Mouse (Mus musculus) megakaryocyte, embryonic 14.5 days (primary cell): ENCODE data around the gene Pcdh7. TPM values are rescaled to one million over a fixed set of nuclear protein-coding genes. Genes with fewer than 3 reads are reported as not detected.

ENCODE experiments used
- H3K27me3 ChIP-seq: replicated peaks from 2 replicates; pipeline ENCODE3; 2012; ENCODE audit warnings: inconsistent platforms
- H3K36me3 ChIP-seq: replicated peaks from 2 replicates; pipeline ENCODE3; 2012; ENCODE audit warnings: low read length, inconsistent platforms, mixed read lengths
- H3K4me1 ChIP-seq: 2 replicates; pipeline ENCODE4 v1.6.1; 2012; ENCODE audit warnings: inconsistent platforms
- H3K4me3 ChIP-seq: replicated peaks from 2 replicates; pipeline ENCODE3; 2012; ENCODE audit warnings: moderate library complexity, mild to moderate bottlenecking, inconsistent platforms
- H3K9me3 ChIP-seq: 2 replicates; pipeline ENCODE4 v1.6.1; 2012; ENCODE audit warnings: inconsistent platforms
- FLI1 ChIP-seq: IDR thresholded peaks from 2 replicates; pipeline ENCODE4 v1.6.1; 2012; ENCODE audit warnings: low read length, inconsistent platforms, mixed read lengths
- GATA1 ChIP-seq: IDR thresholded peaks from 3 replicates; pipeline ENCODE4 v1.6.1; 2012; ENCODE audit warnings: mixed read lengths, low read length, inconsistent platforms, borderline replicate concordance
- polyA plus RNA-seq: library from polyadenylated mRNA; stranded (reverse); fragments of >175 nt; gene quantifications from 2 replicates; pipeline ENCODE4 v1.2.3, GENCODE M21; 2012; ENCODE audit warnings: low replicate concordance; ENCODE audit not compliant: insufficient read depth

Pcdh7 gene
- polyA plus RNA-seq, 1 experiment, result 4.7 TPM

DNA sequence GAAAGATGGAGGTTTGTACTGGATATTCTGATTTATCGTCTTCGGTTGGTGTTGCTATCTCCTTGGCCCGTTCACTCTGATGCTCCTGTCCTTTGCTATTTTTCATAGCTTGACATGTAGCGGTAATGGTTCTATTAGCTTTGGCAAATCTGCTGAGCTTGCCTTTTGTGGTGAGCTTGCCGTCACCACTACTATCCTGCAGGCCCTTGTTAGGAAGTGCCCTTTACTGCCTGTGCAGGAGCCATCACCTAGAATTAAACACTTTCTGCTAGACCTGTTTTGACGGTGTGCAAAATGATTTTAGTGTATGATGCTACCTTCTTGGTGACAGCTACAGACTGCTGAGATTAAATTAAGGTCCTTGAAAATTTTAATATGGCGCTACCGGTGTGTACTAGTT is 103.3 kb downstream of the Pcdh7 start:
- TF ChIP-seq FLI1, result no peak
- no peaks in the 10 kb centered on the region for H3K27me3 ChIP-seq
- H3K9me3 ChIP-seq, result no peaks in the 10 kb centered on the region
- peaks cover 16% of the 10 kb centered on the region for H3K4me1 ChIP-seq
- no peak overlapping the region for H3K4me3 ChIP-seq
- H3K36me3 ChIP-seq, result no peaks in the 10 kb centered on the region

GRCm38 (mm10) chr5:57828437-57828836 is 110.7 kb downstream of the Pcdh7 start:
- Histone ChIP-seq H3K27me3 (no peaks in the 10 kb centered on the region), H3K4me1 (peaks cover 26% of the 10 kb centered on the region), H3K9me3 (no peaks in the 10 kb centered on the region), H3K36me3 (no peaks in the 10 kb centered on the region), H3K4me3 (no peak overlapping the region)
- TF ChIP-seq GATA1, result no peak
- no peak for TF ChIP-seq FLI1

DNA sequence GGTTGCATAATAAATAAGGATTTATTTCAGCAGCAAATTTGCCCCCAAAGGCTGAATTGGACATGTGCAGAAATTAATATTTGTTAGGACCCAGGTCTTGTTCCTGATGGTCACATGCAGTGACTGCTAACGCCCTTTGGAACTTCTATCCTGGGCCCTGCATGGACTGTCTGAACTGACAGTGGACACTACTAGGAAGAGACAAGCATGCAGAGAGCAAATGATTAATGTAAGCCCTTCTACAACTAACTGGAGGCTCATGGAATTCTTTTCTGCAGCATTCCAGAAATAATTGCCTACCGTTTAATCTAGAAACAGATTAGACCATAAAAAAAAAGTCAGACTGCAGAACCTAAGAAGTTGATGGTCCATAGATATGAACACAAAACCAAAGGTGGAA is 119.4 kb downstream of the Pcdh7 start:
- no peak for TF ChIP-seq GATA1
- no peak for TF ChIP-seq FLI1
- Histone ChIP-seq H3K4me3 (no peak overlapping the region), H3K27me3 (no peaks in the 10 kb centered on the region), H3K4me1 (peaks cover 13% of the 10 kb centered on the region; the same call in 1 of the 2 replicates), H3K36me3 (no peaks in the 10 kb centered on the region), H3K9me3 (no peaks in the 10 kb centered on the region)

DNA sequence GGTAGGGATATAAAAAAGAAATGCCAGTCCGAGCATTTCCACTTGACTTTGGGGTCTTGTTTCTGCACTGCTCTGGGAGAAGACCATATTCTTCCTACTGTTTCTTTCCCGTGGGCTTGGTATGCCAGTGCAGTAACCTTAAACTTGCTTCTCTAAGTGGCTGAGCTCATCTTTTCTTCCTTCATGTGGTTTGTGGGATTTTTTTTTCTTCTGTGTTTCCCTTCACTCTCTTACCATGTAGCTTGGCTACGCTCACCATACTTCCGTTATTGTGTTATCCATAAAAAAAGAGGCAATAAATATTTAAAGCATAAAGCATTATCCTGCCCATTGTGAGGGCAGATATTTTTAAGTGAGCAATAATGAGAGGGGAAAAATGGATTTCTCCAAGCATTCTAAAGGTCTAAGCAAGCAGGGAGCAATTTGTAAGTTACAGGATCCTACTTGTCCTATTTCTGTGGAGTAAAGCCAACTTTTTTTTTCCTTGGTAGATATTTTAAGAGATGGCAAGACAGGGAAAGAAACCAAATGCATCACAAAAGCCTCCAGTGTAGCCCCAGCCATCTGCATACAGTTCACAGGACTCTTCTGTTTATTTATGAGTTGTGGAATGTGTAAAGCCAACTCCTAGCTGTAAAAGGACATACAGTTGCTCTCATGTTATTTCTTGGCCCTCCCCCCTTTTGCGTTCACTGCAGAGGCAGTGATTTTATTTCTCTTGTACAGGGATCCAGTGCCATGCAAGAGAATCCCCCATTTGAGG is 123.8 kb downstream of the Pcdh7 start:
- TF ChIP-seq GATA1, result no peak
- no peak for TF ChIP-seq FLI1
- no peak overlapping the region for H3K4me3 ChIP-seq
- H3K4me1 ChIP-seq, result peaks cover 9% of the 10 kb centered on the region; the same call in 1 of the 2 replicates
- no peaks in the 10 kb centered on the region for H3K36me3 ChIP-seq
- no peaks in the 10 kb centered on the region for H3K9me3 ChIP-seq
- H3K27me3 ChIP-seq, result no peaks in the 10 kb centered on the region

DNA sequence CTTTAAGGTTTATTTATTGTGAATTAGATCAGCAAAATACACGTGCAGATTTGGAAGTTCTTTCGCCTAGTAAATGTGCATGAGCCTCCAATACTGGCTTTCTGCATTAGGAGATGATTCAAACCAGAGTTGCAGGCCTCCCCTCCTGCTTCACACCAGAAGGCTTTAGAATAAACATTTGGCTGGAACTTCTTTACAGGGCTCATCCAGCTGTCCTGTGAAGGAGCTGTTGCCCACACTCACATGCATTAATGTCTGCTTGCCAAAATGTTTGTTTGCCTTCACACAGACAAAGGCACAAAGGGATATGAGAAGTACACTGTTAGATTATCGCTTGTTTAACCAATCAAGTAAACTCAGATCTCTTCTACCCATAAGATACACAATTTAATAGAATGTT is 129.7 kb downstream of the Pcdh7 start:
- TF ChIP-seq FLI1 (no peak), GATA1 (no peak)
- H3K27me3 ChIP-seq, result no peaks in the 10 kb centered on the region

DNA sequence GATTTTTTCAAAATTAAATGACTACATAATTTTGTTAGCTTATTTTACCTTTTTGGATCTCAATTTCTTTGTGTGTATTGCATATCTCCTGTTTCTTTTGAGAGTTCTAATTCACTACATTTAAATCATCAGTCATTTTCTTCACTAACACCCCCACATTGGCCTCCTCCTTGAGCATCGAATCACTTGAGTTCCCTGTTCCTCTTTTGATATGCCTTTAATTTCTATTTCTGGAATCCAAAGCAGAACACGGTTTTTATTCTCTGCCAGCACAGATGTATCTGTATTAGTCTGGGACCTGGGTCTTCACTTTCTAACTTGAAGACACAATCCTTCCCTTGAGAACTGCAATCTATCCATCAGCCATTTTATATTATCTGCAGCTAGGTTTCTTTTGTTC is 132.3 kb downstream of the Pcdh7 start:
- Histone ChIP-seq H3K9me3 (no peaks in the 10 kb centered on the region), H3K36me3 (no peaks in the 10 kb centered on the region), H3K4me3 (no peak overlapping the region), H3K27me3 (no peaks in the 10 kb centered on the region), H3K4me1 (no peaks in the 10 kb centered on the region; the same call in 1 of the 2 replicates)
- TF ChIP-seq FLI1, result no peak
- no peak for TF ChIP-seq GATA1

More for the DNA sequence above, 129.7 kb downstream of the Pcdh7 start:
- Histone ChIP-seq H3K9me3 (no peaks in the 10 kb centered on the region), H3K4me1 (no peaks in the 10 kb centered on the region; the same call in 1 of the 2 replicates), H3K4me3 (no peak overlapping the region), H3K36me3 (no peaks in the 10 kb centered on the region)

- no peaks in the 10 kb centered on the region for H3K27me3 ChIP-seq
- peaks cover 6% of the 10 kb centered on the region; the same call in 1 of the 2 replicates for H3K4me1 ChIP-seq
- H3K4me3 ChIP-seq, result no peak overlapping the region
- no peaks in the 10 kb centered on the region for H3K36me3 ChIP-seq
- TF ChIP-seq FLI1 (no peak), GATA1 (no peak)
- no peaks in the 10 kb centered on the region for H3K9me3 ChIP-seq
Measured at GRCm38 (mm10) chr5:57857316-57857715, 139.5 kb downstream of the Pcdh7 start.

DNA sequence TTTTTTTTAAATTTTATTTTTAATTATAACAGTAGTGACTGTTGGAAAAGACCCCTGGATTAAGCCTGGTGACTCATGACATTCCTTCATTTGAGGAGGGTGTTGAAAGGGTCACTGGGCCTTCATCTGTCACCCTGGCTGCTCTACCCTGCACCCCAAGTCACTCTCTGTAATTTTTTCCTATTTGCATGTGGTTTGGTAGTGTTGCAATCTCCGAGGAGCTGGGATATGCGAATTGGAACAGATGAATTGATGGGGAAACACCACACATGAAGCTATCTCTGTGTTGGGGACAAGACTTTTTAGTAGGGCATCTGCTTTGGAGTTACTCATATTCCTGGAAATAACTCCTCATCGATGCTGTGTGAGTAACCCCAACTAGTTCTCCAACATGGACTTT is 146.5 kb downstream of the Pcdh7 start:
- no peaks in the 10 kb centered on the region for H3K36me3 ChIP-seq
- H3K4me3 ChIP-seq, result no peak overlapping the region
- TF ChIP-seq GATA1 (no peak), FLI1 (no peak)
- H3K9me3 ChIP-seq, result no peaks in the 10 kb centered on the region
- peaks cover 17% of the 10 kb centered on the region; the same call in 1 of the 2 replicates for H3K4me1 ChIP-seq
- no peaks in the 10 kb centered on the region for H3K27me3 ChIP-seq

DNA sequence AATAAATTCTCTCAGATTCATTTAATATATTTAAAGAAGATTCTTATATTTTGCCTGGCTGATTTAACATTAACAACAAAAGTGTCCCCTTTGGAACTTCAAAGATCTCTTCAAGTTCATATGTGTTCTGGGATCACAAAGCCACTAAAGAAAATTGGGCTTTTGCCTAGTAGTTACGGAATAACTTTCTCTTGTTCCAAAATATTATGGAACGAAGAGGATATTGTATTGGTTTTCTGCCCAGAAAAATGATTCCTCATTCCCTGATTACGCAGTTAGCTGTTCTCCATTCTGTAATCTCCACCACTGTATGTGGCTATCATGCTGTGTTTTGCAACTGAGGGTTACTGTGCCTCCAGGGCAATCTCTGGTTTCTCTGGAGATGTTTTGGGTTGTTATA is 147.5 kb downstream of the Pcdh7 start:
- no peak for TF ChIP-seq FLI1
- TF ChIP-seq GATA1, result no peak
- Histone ChIP-seq H3K27me3 (no peaks in the 10 kb centered on the region), H3K4me3 (no peak overlapping the region), H3K36me3 (no peaks in the 10 kb centered on the region), H3K4me1 (peaks cover 17% of the 10 kb centered on the region; the same call in 1 of the 2 replicates), H3K9me3 (no peaks in the 10 kb centered on the region)

DNA sequence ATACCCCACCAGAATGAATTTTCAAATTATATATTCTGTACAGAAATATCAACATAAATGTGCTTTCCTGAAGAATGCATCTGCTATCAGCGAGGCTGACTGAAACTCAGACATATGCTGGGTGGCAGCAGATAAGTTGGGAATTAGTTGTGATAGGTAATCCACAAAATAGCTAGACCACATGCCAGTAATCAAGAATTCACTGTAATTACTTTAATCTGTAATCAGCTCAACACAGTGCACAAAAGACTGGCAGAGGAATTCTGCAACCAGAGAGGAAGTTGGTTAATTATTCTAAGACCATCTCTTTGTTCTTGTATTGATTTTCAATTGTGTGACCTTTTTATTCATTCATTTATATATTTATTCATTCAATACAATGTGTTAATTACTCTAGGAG is 148.3 kb downstream of the Pcdh7 start:
- peaks cover 17% of the 10 kb centered on the region; the same call in 1 of the 2 replicates for H3K4me1 ChIP-seq
- TF ChIP-seq FLI1 (no peak), GATA1 (no peak)
- no peaks in the 10 kb centered on the region for H3K36me3 ChIP-seq
- no peaks in the 10 kb centered on the region for H3K27me3 ChIP-seq
- no peak overlapping the region for H3K4me3 ChIP-seq
- H3K9me3 ChIP-seq, result no peaks in the 10 kb centered on the region
